Comparison of ENCODE assay signal across 8 mouse cellular contexts in the genomic region with DNA sequence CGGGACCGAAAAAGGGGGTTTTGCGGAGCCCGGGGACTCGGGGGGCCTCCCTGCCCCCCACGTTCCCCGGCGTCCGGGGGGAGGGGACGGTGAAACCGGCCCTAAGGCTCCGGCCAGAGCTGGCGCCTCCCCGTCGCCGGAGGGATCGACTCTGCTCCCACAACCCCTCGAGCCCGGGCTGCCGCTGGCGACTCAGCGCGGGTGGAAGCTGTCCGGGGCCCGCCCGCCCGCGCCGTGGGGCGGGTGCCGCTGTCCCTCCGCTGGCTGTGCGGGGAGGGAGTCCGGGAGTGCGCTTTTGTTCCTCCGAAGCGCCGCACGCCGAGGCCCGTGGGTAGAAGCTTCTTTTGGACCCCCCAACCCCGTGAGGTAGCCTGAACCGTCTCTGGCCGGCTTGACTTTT. TPM values are rescaled to one million over a fixed set of nuclear protein-coding genes. Genes with fewer than 3 reads are reported as not detected.
DNase-seq lines count a peak whose midpoint lies in the region; ATAC-seq and TF ChIP-seq lines count a peak whose summit lies in the region.

No protein-coding gene starts in this region.

- WGBS in lung, embryonic 15.5 days: under 1% methylated on average over 34 of the region's 44 CpGs
- WGBS in heart, embryonic 15.5 days: under 1% methylated on average over 40 of the region's 44 CpGs
- 0% methylated on average over 41 of the region's 44 CpGs for WGBS in limb, embryonic 13.5 days
- WGBS in midbrain, postnatal 0 days: under 1% methylated on average over 38 of the region's 44 CpGs

- H3K4me1 ChIP-seq in lung, embryonic 15.5 days: peaks cover 14% of the 10 kb centered on the region
- peaks cover 12% of the 10 kb centered on the region for H3K4me1 ChIP-seq in heart, embryonic 15.5 days (replicated peaks)
- peaks cover 19% of the 10 kb centered on the region for H3K4me1 ChIP-seq in limb, embryonic 13.5 days
- H3K4me1 ChIP-seq in midbrain, postnatal 0 days (ENCODE audit: insufficient read depth, low read length): peaks cover 10% of the 10 kb centered on the region; the same call in 1 of the 2 replicates

- no peak for DNase-seq in lung, adult 18-20 months
- DNase-seq in adrenal gland, postnatal 25 days: peak; percentile 11
- DNase-seq in midbrain, postnatal 0 days (ENCODE audit: low spot score): no peak
- no peak for DNase-seq in frontal cortex, postnatal 14 days (ENCODE audit: low spot score in 2 of 2)
- no peak for DNase-seq in layer of hippocampus, adult 9-10 months (ENCODE audit: low spot score)

- TF ChIP-seq CTCF in midbrain, postnatal 0 days (IDR thresholded peaks at IDR 0.05): no peak

- 0 out of 2 replicates have a peak overlapping the region, but pooled peaks have one; percentile 71 for H3K27ac ChIP-seq in lung, embryonic 15.5 days
- H3K27ac ChIP-seq in heart, embryonic 15.5 days: peak overlapping the region; percentile 77
- H3K27ac ChIP-seq in limb, embryonic 13.5 days: no peak overlapping the region
- H3K27ac ChIP-seq in midbrain, postnatal 0 days (ENCODE audit: low read depth, low read length): peak overlapping the region; percentile 71

- H3K4me3 ChIP-seq in lung, embryonic 15.5 days: peak overlapping the region; percentile 87
- peak overlapping the region; percentile 98 for H3K4me3 ChIP-seq in heart, embryonic 15.5 days
- peak overlapping the region; percentile 100 for H3K4me3 ChIP-seq in limb, embryonic 13.5 days
- peak overlapping the region; percentile 100 for H3K4me3 ChIP-seq in midbrain, postnatal 0 days (ENCODE audit: low read depth, low read length)

- peaks cover 26% of the 10 kb centered on the region for H3K36me3 ChIP-seq in lung, embryonic 15.5 days
- peaks cover 30% of the 10 kb centered on the region for H3K36me3 ChIP-seq in heart, embryonic 15.5 days
- peaks cover 27% of the 10 kb centered on the region for H3K36me3 ChIP-seq in limb, embryonic 13.5 days
- H3K36me3 ChIP-seq in midbrain, postnatal 0 days (ENCODE audit: insufficient read depth, low read length): peaks cover 16% of the 10 kb centered on the region

- H3K9me3 ChIP-seq in lung, embryonic 15.5 days: no peaks in the 10 kb centered on the region
- H3K9me3 ChIP-seq in heart, embryonic 15.5 days (replicated peaks): no peaks in the 10 kb centered on the region
- H3K9me3 ChIP-seq in limb, embryonic 13.5 days: no peaks in the 10 kb centered on the region
- no peaks in the 10 kb centered on the region for H3K9me3 ChIP-seq in midbrain, postnatal 0 days (ENCODE audit: low read length)

- H3K27me3 ChIP-seq in lung, embryonic 15.5 days: no peaks in the 10 kb centered on the region; the same call in 1 of the 2 replicates
- H3K27me3 ChIP-seq in heart, embryonic 15.5 days: peaks cover 11% of the 10 kb centered on the region
- H3K27me3 ChIP-seq in limb, embryonic 13.5 days: no peaks in the 10 kb centered on the region
- H3K27me3 ChIP-seq in midbrain, postnatal 0 days (ENCODE audit: insufficient read depth, low read length): no peaks in the 10 kb centered on the region

- peak overlapping the region; percentile 86 for H3K9ac ChIP-seq in lung, embryonic 15.5 days
- H3K9ac ChIP-seq in heart, embryonic 15.5 days: peak overlapping the region; percentile 94
- peak overlapping the region; percentile 93 for H3K9ac ChIP-seq in limb, embryonic 13.5 days
- H3K9ac ChIP-seq in midbrain, postnatal 0 days (replicated peaks; ENCODE audit: low read length, poor library complexity, severe bottlenecking): peak overlapping the region; percentile 88

- ATAC-seq in lung, embryonic 15.5 days (ENCODE audit: borderline replicate concordance, extremely low read depth, low FRiP score, low TSS enrichment): peak; percentile 17; the same call in 1 of the 2 replicates
- ATAC-seq in heart, embryonic 15.5 days (replicated peaks; ENCODE audit: insufficient number of reproducible peaks, insufficient read depth, low FRiP score, low read depth): peak; percentile 41; the same call in 1 of the 2 replicates
- ATAC-seq in limb, embryonic 13.5 days (ENCODE audit: low FRiP score, low read depth): 0 out of 2 replicates have a peak, but pooled peaks have one; percentile 25
- ATAC-seq in midbrain, postnatal 0 days (ENCODE audit: low FRiP score): no peak

- H3K4me2 ChIP-seq in lung, embryonic 15.5 days: peak overlapping the region; percentile 92
- peak overlapping the region; percentile 95 for H3K4me2 ChIP-seq in heart, embryonic 15.5 days
- H3K4me2 ChIP-seq in limb, embryonic 13.5 days (replicated peaks): peak overlapping the region; percentile 98
- peak overlapping the region; percentile 98 for H3K4me2 ChIP-seq in midbrain, postnatal 0 days (ENCODE audit: low read depth, low read length, poor library complexity, severe bottlenecking)

RNA-seq across cellular contexts. Expression of gene Sfswap, which starts 0.7 kb away (rescaled TPM):
- polyA plus RNA-seq in lung, embryonic 15.5 days (2015; fragmentation: Nextera tagmentation; extraction: Ambion mirVana): 38.4 and 42.8 TPM in 2 replicates
- total RNA-seq in adrenal gland, postnatal 25 days (2021): 68.9 and 74.1 TPM in 2 replicates
- polyA plus RNA-seq in heart, embryonic 15.5 days (2015; fragmentation: Nextera tagmentation; extraction: Ambion mirVana): 22.9 and 28.0 TPM in 2 replicates
- polyA plus RNA-seq in limb, embryonic 13.5 days (2015; fragmentation: Nextera tagmentation; extraction: Ambion mirVana): 56.2 and 59.9 TPM in 2 replicates
- 88.2 and 120 TPM in 2 replicates for total RNA-seq in midbrain, postnatal 0 days (2014; rRNA removed)
- polyA plus RNA-seq in midbrain, postnatal 0 days (2015; fragmentation: Nextera tagmentation; extraction: Ambion mirVana): 50.1 and 52.1 TPM in 2 replicates
